Mouse (Mus musculus): Measurements from ENCODE around the gene Nup210. TPM values are rescaled to one million over a fixed set of nuclear protein-coding genes. Genes with fewer than 3 reads are reported as not detected.
A peak's percentile ranks its signal among the peaks of the same experiment; 100 is the strongest.

Nup210 gene
- total and polyA plus RNA-seq, 3 experiments = 46.3 to 394 (median 71.5) TPM

- no peaks in the 10 kb centered on the region for H3K79me2 ChIP-seq (ENCODE audit: control insufficient read depth, insufficient read depth, low read length, poor library complexity)
- peaks cover 0 to 3% of the 10 kb centered on the region in 2 experiments; a peak in 2 of 4 replicates for H3K36me3 ChIP-seq (ENCODE audit: control insufficient read depth in 1 of 2, insufficient read depth in 2 of 2, low read length in 2 of 2)
- no peak overlapping the region for H3K4me3 ChIP-seq (ENCODE audit: control insufficient read depth in 1 of 2, insufficient read depth in 1 of 2, low read depth in 2 of 2, low read length in 2 of 2)
- no peaks in the 10 kb centered on the region for H3K9me3 ChIP-seq (replicated peaks; ENCODE audit: insufficient read depth, low read length)
- H3K4me1 ChIP-seq (ENCODE audit: control insufficient read depth in 1 of 2, insufficient read depth in 2 of 2, low read length in 2 of 2) = peaks cover 0 to 15% of the 10 kb centered on the region in 2 experiments; a peak in 2 of 4 replicates
- peak; percentile 40 for DNase-seq (ENCODE audit: low read depth, low spot score)
- H3K27me3 ChIP-seq (ENCODE audit: control insufficient read depth in 1 of 2, insufficient read depth in 2 of 2, low read length in 2 of 2) = no peaks in the 10 kb centered on the region
- H3K27ac ChIP-seq (ENCODE audit: control insufficient read depth, low read depth, low read length) = no peak overlapping the region
- TF ChIP-seq USF2 (IDR thresholded peaks at IDR 0.05; ENCODE audit: borderline replicate concordance in 1 of 2, insufficient read depth in 1 of 2, low read depth in 1 of 2, low read length in 2 of 2) = no peak
- TF ChIP-seq MAFK (IDR thresholded peaks at IDR 0.05; ENCODE audit: borderline replicate concordance, low read depth, low read length) = no peak
- TF ChIP-seq SMC3 (IDR thresholded peaks at IDR 0.05; ENCODE audit: low read depth, low read length) = no peak
- no peak for TF ChIP-seq ZNF384 (IDR thresholded peaks at IDR 0.05; ENCODE audit: low read depth, low read length)
- TF ChIP-seq CTCF (IDR thresholded peaks at IDR 0.05 in 2 of 3, conservative IDR thresholded peaks at IDR 0.05 in 1 of 3; ENCODE audit: control insufficient read depth in 1 of 3, insufficient read depth in 1 of 3, low read depth in 2 of 3, low read length in 3 of 3, poor library complexity in 1 of 3, severe bottlenecking in 1 of 3) = no peak
- no peak for TF ChIP-seq MEF2A (IDR thresholded peaks at IDR 0.05; ENCODE audit: extremely low read depth, insufficient replicate concordance, low read depth, low read length, poor library complexity, severe bottlenecking)
- no peak for TF ChIP-seq HCFC1 (IDR thresholded peaks at IDR 0.05; ENCODE audit: low read depth, low read length)
- H3K9ac ChIP-seq (ENCODE audit: control insufficient read depth, low read depth, low read length, poor library complexity, severe bottlenecking) = no peak overlapping the region
These were observed 108.3 kb downstream of the Nup210 start for GRCm38 (mm10) chr6:91008284-91008830.

DNA sequence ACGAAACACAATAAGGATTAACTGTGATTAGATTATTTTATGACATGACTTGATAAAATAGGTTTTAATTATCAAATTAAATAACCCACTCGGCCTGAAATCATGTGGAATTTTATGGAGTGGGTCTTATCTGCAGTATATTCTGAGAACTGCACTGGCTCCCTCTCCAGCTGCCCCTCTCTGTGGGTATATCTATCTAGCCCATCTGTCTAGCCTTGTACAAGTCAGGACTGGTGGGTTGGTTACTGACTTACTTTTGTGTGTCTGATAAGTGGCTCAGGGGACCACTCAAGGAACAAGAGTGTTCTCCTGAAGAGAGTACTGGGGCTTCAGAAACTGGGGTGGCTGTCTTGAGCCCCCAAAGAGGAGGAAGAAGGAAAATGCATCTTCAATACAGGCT is 109.4 kb downstream of the Nup210 start:
- peaks cover 0 to 3% of the 10 kb centered on the region in 2 experiments; a peak in 1 of 4 replicates for H3K36me3 ChIP-seq (ENCODE audit: control insufficient read depth in 1 of 2, insufficient read depth in 2 of 2, low read length in 2 of 2)
- peak; percentile 14 for DNase-seq (ENCODE audit: low read depth, low spot score)
- H3K9me3 ChIP-seq (replicated peaks; ENCODE audit: insufficient read depth, low read length) = no peaks in the 10 kb centered on the region
- TF ChIP-seq MXI1 (IDR thresholded peaks at IDR 0.05; ENCODE audit: low read depth, low read length) (no peak), UBTF (IDR thresholded peaks at IDR 0.05; ENCODE audit: borderline replicate concordance, insufficient read depth, low read depth, low read length) (no peak), EP300 (IDR thresholded peaks at IDR 0.05; ENCODE audit: low read depth in 1 of 2, low read length in 2 of 2) (peak in 1 of 2 experiments; percentile 11; a peak in 1 of 4 replicates), BHLHE40 (IDR thresholded peaks at IDR 0.05; ENCODE audit: borderline replicate concordance, low read depth, low read length) (no peak), HCFC1 (IDR thresholded peaks at IDR 0.05; ENCODE audit: low read depth, low read length) (no peak)
- H3K27me3 ChIP-seq (ENCODE audit: control insufficient read depth in 1 of 2, insufficient read depth in 2 of 2, low read length in 2 of 2) = no peaks in the 10 kb centered on the region
- no peaks in the 10 kb centered on the region for H3K79me2 ChIP-seq (ENCODE audit: control insufficient read depth, insufficient read depth, low read length, poor library complexity)
- no peak overlapping the region for H3K4me3 ChIP-seq (ENCODE audit: control insufficient read depth in 1 of 2, insufficient read depth in 1 of 2, low read depth in 2 of 2, low read length in 2 of 2)
- no peak overlapping the region for H3K9ac ChIP-seq (ENCODE audit: control insufficient read depth, low read depth, low read length, poor library complexity, severe bottlenecking)
- peaks cover 0 to 17% of the 10 kb centered on the region in 2 experiments; a peak in 2 of 4 replicates for H3K4me1 ChIP-seq (ENCODE audit: control insufficient read depth in 1 of 2, insufficient read depth in 2 of 2, low read length in 2 of 2)
- no peak overlapping the region for H3K27ac ChIP-seq (ENCODE audit: control insufficient read depth, low read depth, low read length)

DNA sequence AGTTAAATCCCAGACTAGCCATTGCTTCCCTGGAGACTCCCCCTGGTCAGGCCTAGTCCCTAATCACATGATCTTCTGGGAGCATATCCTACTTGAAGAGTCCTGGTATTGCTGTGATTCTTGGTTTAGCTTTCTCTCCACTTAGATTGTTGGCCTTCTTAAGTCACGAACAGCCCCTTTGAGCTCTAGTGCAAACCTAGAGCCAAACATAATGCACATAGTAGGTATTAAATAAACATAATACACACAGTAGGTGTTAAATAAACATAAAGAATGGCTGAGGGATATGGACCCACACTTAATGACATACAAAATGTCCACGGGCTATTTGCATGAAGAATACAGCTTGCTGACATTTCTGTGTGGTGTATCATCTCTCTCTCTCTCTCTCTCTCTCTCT is 112.5 kb downstream of the Nup210 start:
- H3K9ac ChIP-seq (ENCODE audit: control insufficient read depth, low read depth, low read length, poor library complexity, severe bottlenecking) = no peak overlapping the region
- H3K9me3 ChIP-seq (replicated peaks; ENCODE audit: insufficient read depth, low read length) = no peaks in the 10 kb centered on the region
- DNase-seq (ENCODE audit: low read depth, low spot score) = no peak
- H3K4me3 ChIP-seq (ENCODE audit: control insufficient read depth in 1 of 2, insufficient read depth in 1 of 2, low read depth in 2 of 2, low read length in 2 of 2) = no peak overlapping the region
- H3K4me1 ChIP-seq (ENCODE audit: control insufficient read depth in 1 of 2, insufficient read depth in 2 of 2, low read length in 2 of 2) = peaks cover 0 to 17% of the 10 kb centered on the region in 2 experiments; a peak in 2 of 4 replicates
- H3K27me3 ChIP-seq (ENCODE audit: control insufficient read depth in 1 of 2, insufficient read depth in 2 of 2, low read length in 2 of 2) = no peaks in the 10 kb centered on the region
- H3K36me3 ChIP-seq (ENCODE audit: control insufficient read depth in 1 of 2, insufficient read depth in 2 of 2, low read length in 2 of 2) = peaks cover 0 to 3% of the 10 kb centered on the region in 2 experiments; a peak in 1 of 4 replicates
- TF ChIP-seq GATA1 (IDR thresholded peaks at IDR 0.05; ENCODE audit: low read depth, low read length) (no peak), ZKSCAN1 (IDR thresholded peaks at IDR 0.05; ENCODE audit: low read depth, low read length) (peak; percentile 82)
- no peak overlapping the region for H3K27ac ChIP-seq (ENCODE audit: control insufficient read depth, low read depth, low read length)
- no peaks in the 10 kb centered on the region for H3K79me2 ChIP-seq (ENCODE audit: control insufficient read depth, insufficient read depth, low read length, poor library complexity)
